Mouse (Mus musculus) erythroid progenitor cell, adult 5-6 weeks (primary cell): ENCODE data around the gene Gfpt2. TPM values are rescaled to one million over a fixed set of nuclear protein-coding genes. Genes with fewer than 3 reads are reported as not detected.

Source experiments
- ATAC-seq: replicated peaks from 2 replicates; pipeline ENCODE4 v1.8.0; 2016; ENCODE audit warnings: moderate number of reproducible peaks, mild to moderate bottlenecking, moderate TSS enrichment, inconsistent platforms; ENCODE audit not compliant: poor library complexity, low FRiP score, severe bottlenecking
- total RNA-seq, 2 experiments: library from RNA; stranded (forward) in 1 of 2; stranded (reverse) in 1 of 2; fragments of 150-400 nt in 1 of 2; fragments of 186-747, 209-891 nt in 1 of 2; gene quantifications; 2 replicates each; pipeline versions ENCODE4 v1.2.3 to v1.2.4; 2015 to 2017; ENCODE audit warnings: low replicate concordance in 2 of 2

The Gfpt2 gene
- total RNA-seq, 2 experiments from 2014 or later: not detected

DNA sequence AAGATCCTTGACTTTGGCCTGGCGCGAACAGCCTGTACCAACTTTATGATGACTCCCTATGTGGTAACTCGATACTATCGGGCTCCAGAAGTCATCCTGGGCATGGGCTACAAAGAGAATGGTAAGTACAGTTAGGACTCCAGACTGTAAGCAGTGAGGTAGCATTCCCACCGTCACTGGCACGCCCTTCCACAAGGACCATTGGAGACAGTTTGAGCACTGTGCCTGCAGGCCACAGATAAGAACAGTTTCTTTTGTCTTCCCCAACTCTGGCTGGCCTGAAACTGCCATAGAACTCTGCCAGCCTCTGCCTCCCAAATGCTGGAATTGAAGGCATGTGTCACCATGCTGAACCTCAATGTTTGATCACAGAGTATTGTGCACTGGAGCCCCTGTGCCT, 78.8 kb downstream of the Gfpt2 start:
- ATAC-seq: peak; percentile 86

DNA sequence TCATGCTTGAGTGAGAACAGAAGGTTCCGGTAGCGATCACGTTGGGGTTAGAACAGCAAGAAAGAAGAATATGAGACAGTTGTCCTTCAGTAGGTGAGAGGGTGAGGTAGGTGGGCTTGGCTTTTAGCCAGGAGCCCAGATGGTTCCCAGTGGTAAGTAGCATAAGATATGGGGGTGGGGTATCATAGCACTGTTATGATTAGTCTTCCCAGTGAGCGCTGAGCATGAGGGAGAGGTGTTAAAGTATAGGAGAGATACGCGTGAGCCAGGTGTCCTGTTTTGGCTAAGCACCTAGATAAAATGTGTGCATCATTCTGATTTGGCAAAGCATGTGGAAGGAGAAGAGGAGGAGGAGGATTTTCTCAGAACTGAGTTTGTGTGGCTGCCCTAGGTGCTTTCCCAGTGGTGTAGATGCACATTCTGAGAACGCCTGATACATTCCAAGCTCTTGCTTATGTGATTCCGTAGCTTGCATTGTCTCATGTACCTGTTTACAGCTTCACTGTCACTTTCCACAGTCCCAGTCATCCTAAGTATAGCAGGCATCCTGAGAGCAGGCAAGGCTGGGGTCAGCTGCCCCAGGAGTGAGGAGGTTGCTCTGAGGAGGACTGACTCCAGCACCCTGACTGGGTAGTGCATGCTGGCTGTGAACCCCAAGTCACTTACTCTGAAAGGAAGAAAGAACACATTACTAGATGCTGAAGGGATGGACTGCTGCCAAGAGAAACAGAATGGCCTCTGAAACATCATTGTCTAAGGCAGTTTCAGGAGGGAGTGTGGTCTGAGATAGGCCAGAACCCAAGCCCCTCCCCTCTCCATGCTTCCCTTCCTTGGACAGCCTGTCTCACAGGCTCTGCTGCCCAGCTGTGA, 83.2 kb downstream of the Gfpt2 start:
- no peak for ATAC-seq

DNA sequence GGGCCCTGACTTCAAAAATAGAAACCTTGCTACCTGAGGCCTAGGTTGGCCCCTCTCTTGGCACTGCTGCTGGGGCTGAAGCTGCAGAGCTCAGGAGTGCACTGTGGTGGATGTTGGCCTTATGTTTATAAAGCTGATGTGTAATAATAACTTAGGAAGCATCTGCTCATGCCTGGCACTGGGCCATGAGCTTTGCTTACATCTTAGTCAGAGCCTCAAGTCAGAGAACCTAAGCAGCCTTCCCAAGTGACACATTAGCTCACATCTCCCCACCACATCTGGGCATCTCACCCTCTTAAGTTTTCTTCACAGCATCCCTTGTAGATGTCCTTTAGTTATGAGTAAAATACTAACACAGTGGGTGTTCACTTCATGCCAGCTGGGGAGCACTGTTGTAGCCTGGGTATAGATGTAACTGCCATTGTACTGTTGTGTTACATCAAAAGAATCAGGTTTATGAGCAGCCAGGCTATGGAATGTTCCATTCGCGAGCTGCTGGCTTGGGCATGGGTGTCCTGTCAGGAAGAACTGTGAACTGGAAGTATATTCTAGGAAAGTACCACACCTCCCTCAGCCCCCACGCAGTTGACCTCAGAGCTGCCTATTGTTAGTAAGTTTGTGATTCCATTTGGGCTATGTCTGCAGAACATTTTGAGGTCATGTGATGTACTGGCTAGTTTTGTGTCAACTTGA, 86.1 kb downstream of the Gfpt2 start:
- no peak for ATAC-seq

DNA sequence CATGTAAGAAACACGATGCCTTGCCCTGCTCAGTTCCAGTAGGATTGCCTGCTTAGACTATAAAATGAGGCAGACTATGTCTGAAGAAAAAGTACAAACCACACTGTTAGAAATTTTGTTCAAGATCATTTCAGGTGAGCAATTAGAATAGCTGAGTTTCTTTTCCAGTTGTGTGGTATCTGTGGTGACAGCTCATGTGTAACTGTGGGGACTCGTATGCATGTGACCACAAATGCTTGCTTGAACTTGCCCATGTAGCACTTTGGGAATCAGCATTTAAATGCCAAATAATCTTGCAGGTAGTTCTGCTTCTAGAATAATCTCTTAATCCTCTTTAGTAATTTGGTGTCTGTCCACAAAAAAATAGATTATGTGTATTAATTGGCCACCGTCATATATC, 89.4 kb downstream of the Gfpt2 start:
- no peak for ATAC-seq

Other genes starting within 250 kb of the Gfpt2 start
- not detected in 2 replicates for gene Olfr1380, start 237.3 kb upstream of the Gfpt2 start, total RNA-seq (2015; ENCODE audit: low replicate concordance)
- not detected in 2 replicates for gene Olfr1380, start 237.3 kb upstream of the Gfpt2 start, total RNA-seq (2017; ENCODE audit: low replicate concordance)
- 0.36 TPM in 1 of 2 replicates, not detected in the other for gene Flt4, start 184.9 kb upstream of the Gfpt2 start, total RNA-seq (2015; ENCODE audit: low replicate concordance)
- gene Flt4, start 184.9 kb upstream of the Gfpt2 start, total RNA-seq (2017; ENCODE audit: low replicate concordance): not detected in 2 replicates
- gene Scgb3a1, start 130.6 kb upstream of the Gfpt2 start, total RNA-seq (2015; ENCODE audit: low replicate concordance): not detected in 2 replicates
- not detected in 2 replicates for gene Scgb3a1, start 130.6 kb upstream of the Gfpt2 start, total RNA-seq (2017; ENCODE audit: low replicate concordance)
- gene Cnot6, start 81.5 kb upstream of the Gfpt2 start, total RNA-seq (2015; ENCODE audit: low replicate concordance): 91.0 and 112 TPM in 2 replicates
- 115 and 137 TPM in 2 replicates for gene Cnot6, start 81.5 kb upstream of the Gfpt2 start, total RNA-seq (2017; ENCODE audit: low replicate concordance)
- 18.9 and 21.6 TPM in 2 replicates for gene Mapk9, start 52.6 kb downstream of the Gfpt2 start, total RNA-seq (2015; ENCODE audit: low replicate concordance)
- gene Mapk9, start 52.6 kb downstream of the Gfpt2 start, total RNA-seq (2017; ENCODE audit: low replicate concordance): 19.4 and 27.6 TPM in 2 replicates
- not detected in 2 replicates for gene Rasgef1c, start 107.7 kb downstream of the Gfpt2 start, total RNA-seq (2015; ENCODE audit: low replicate concordance)
- gene Rasgef1c, start 107.7 kb downstream of the Gfpt2 start, total RNA-seq (2017; ENCODE audit: low replicate concordance): 0.64 TPM in 1 of 2 replicates, not detected in the other
- gene Rnf130, start 231.2 kb downstream of the Gfpt2 start, total RNA-seq (2015; ENCODE audit: low replicate concordance): 57.7 and 64.6 TPM in 2 replicates
- 47.5 and 48.2 TPM in 2 replicates for gene Rnf130, start 231.2 kb downstream of the Gfpt2 start, total RNA-seq (2017; ENCODE audit: low replicate concordance)